Mouse (Mus musculus): Measurements from ENCODE around the gene Arid1a.
A peak's percentile ranks its signal among the peaks of the same experiment; 100 is the strongest.

Gene Arid1a

DNA sequence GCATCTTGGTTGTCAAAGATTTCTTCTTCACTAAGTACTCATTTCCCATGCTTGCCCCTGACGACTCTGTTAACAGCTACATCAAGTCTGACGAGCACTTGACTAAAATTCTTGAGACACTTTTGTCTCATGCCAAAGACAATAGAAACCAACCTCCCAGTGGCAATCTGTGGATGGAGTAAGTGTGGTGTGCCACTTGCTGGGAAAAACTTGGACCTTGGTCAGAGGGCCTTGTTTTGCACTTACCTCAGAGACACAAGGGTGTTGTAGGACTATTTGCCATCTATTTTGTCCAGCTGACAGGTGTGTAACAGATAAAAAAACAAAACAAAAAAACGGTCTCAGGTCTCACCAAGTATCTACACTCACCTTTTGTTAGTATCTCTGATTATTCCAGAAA, 80.4 kb downstream of the Arid1a start:
- DNase-seq (ENCODE audit: extremely low read depth, low read depth, low spot score), result peak; percentile 71

DNA sequence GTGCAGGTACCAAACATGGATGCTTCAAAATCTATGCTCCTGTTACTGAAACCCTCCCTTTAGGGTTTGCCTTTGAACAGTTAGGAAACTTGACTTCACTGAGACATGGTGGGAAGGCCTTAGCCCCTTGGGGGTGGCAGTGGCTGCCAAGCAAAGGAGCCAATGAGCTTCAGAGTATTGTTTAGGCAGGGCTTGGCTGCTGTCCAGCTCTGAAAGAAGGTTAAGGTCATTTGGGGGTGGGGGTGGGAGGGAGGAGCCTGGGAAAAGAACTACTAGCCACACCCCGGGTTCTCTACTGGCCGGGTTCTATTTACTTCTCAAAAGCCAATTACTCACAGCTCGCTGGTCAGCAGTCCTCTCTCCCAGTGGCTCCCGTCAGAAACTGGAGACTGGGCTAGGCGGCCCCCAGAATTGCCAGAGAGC, 81.0 kb downstream of the Arid1a start:
- DNase-seq (ENCODE audit: extremely low read depth, low read depth, low spot score), result no peak

DNA sequence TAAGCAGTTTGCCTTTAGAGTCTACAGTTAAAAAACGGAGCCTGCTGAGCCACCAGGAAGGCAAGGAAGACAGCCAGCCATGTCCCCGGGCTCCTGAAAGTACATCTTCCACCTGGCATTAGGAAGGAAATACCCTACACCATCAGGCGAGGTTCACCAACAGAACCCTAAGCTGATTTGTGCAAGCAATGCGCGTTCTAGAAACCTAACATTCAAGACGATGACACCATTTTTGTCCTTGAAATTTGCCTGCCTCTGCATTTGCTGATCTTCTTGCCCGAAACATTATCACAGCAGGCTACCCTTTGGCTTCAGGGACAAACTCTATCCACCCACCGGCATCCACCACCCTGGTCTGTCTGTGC, 82.3 kb downstream of the Arid1a start:
- DNase-seq (ENCODE audit: extremely low read depth, low read depth, low spot score), result no peak

DNA sequence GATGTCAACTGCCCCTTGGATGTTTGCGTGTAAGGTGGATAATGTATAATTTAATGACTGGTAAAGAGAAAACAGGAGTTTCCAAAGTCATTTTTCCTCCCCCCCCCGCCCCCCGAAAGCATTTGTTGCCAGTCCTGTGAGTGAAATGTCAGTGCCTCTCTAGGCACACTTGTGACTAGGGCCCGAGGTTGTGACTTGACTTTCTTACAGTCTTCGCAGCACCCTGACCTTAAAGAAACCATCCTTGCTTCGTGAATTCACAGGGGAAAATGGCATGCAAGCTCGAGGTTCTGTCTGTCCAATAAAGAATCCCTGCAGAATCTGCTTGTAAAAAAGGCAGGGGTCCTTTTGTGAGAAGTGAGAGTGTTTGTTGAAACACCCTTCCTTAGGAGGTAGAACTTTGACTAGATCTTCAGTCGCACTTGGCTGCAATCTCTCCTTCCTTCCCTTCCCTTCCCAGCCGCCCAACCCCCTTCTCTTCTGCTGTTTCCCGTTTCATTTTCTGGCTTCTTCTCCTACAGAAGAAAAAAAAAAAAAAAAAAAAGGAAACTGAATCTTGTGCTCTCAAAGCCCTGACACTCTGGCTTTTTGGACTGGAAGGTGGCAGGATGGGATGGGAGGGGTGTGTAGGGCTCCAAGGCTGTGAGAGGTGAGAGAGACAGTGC, 82.8 kb downstream of the Arid1a start:
- DNase-seq (ENCODE audit: extremely low read depth, low read depth, low spot score), result no peak

DNA sequence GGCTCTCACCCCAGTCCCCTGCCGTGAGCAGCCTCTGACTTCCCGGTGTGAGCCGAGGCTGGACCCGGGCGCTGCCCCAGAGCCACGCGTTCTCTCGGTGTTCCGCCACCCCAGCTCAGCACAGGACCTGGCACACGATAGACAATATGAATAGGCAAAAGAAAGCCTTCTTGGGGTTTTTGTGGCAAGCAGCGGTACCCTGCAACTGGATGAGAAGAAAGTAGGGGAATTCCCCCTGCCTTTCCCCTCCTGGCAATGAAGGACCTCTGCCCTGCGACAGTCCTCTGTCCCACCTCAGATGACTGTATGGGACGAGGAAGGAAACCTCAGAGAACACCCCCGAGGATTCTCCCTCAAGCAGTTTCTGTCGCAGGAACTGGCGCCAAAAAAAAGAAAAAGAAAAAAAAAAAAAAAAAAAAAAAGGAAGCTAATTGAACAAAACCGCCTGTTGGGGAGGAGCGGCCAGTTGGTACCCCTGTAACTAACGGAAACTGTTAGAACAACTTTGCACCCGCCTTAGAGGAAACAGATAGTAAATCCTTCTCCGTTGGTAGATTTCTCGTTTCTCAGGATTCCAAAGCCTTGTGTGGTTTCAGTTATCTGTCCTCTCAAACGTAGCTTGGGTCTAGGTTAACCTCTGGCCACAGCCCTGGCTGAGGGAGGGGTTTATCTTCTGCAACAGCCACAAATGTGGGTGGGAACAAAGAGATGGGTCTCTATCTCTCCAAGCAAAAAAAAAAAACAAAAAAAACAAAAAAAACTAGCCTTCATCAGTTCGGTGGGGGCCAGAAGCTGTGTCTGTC, 83.5 kb downstream of the Arid1a start:
- no peak for DNase-seq (ENCODE audit: extremely low read depth, low read depth, low spot score)

DNA sequence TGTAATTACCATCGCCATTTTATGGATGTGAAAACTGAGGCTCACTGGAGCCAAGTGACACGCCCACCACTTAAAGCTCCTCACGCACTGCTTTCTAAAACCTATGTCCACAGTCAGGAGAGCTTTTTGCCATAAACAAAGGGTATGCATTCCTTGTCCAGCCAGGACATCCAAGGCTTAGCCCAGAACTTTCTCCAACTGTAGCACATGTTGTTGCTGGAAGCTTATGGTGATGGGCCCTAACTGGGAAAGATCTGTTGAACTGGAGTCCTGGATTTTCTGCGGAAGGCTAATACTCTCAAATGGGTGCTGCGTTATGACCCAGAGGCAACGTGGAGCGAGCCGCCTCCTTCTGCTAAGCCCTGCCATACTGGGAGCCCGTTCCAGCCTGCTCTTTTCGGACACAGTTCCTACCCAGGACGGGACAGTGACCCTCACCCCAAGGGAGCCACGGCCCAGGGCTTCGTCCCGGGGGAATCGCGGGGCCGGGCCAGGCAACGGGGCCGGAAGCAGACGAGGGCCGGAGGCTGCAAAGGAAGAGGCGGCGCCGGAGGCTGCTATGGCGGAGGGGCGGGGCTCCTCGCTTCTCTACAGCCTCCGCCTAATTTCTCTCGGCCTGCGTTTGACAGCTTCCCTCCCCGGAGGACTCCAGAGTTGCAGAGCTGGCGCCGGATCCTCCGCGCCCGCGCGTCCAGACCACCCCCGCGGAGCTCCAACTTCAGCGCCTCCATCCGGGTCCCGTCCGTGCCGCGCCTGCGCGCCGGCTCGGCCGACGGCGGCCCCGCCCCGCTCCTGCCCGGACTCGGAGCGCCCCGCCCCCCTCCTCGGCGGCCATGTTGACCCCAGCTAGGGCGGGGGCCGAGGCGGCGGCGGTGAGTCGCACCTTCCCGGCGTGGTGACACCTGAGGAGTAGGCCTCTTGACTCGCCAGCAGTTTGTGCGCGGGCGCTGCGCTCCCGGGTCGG, 84.4 kb downstream of the Arid1a start, which contains the start of gene Pigv:
TSS of gene Pigv (minus strand) at position 767 of the 964 bp plus-strand sequence.
- DNase-seq (ENCODE audit: extremely low read depth, low read depth, low spot score), result no peak

DNA sequence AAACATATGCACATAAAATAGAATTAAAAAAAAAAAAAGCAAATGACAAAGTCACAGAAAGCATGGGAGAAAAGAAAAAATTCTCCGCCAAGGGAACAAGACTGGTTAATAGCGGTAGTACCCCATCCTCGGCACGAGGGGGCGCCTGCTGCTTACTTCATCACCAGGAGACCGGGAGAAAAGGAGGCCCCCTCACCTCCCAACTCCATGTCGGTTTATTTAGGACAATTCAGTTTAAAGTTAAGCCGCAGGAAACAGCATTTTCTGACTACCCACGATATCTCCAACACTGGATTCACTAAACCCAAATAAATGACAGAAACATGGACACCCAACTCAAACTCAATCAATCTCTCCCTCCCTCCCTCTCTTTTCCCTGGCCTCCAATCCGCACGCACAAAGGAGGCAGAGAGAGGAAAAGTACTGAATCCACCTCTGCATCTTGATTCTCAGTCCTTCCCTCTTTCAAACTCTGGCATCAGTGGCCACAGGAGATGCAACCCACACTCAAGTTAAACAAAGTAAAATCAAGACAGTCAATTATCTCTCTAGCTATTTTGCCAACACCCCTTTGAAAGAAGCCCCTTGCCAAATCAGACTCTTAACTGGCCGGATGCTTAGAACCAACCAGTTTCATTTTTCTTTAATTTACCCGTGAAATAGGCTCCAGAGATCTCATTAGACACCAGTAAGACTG, 85.2 kb downstream of the Arid1a start:
- no peak for DNase-seq (ENCODE audit: extremely low read depth, low read depth, low spot score)

DNA sequence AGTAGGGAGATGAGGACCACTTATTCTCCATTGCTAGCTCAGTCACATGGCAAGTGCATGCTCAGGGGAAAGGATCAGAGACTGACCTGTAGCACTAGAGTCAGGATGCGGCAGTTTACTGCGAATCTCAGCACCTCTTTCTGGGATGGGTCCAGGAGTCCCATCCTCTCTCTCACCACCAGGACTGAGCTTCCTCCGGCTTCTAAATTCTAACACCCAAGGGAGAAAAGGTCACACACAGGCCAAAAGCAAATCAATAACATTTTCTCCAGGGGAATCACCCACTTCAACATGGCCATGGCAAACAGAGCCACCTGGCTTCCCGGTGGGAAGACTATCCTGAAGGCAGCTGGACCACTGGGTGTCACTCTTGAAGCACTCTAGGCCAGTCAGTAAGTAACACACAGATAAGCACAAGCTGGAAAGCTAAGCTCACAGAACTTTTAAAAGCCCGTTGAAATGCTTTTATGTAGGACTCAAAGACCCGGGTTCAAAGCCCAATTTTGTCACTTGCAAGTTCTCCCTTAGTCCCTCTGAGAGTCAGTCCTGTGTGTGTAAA, 86.8 kb downstream of the Arid1a start:
- DNase-seq (ENCODE audit: extremely low read depth, low read depth, low spot score), result no peak

DNA sequence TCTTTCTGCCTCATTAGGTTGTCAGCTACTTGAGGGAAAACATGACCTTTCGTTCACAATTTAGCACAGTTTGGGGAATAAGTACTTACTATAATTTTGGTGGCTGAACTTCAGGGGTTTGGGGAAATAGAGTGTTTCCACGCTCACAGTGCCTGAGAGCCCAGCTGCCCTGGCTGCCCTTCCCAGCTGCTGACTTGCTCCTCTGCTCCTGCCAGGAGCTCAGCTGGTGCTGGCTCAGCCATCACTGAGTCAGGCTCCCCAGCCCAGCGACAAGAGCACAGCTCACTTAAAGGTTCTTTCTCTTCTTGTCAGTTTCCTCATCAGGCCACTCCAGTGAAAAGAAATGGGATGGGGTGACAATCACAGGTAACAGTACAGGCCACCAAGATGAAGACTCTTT, 88.0 kb downstream of the Arid1a start:
- no peak for DNase-seq (ENCODE audit: extremely low read depth, low read depth, low spot score)

DNA sequence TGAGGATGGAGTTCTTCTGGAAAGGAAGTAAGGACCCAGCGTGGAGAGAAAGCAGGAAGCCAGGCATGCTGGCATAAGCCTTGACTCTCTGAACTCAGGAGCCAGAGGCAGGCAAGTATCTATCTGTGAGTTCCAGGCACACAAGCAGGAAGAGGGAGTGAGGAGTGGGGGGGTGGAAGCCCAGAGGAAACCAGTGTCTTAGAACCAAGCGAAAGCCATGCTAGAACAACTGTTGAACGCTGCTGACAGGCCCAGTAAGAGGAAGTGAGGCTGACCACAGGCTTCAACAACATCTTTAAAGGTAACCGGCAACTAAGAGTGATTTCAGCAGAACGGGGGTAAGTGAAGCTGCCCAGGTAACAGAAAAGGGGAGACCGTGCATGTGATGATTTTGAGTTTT, 90.4 kb downstream of the Arid1a start:
- DNase-seq (ENCODE audit: extremely low read depth, low read depth, low spot score), result no peak

DNA sequence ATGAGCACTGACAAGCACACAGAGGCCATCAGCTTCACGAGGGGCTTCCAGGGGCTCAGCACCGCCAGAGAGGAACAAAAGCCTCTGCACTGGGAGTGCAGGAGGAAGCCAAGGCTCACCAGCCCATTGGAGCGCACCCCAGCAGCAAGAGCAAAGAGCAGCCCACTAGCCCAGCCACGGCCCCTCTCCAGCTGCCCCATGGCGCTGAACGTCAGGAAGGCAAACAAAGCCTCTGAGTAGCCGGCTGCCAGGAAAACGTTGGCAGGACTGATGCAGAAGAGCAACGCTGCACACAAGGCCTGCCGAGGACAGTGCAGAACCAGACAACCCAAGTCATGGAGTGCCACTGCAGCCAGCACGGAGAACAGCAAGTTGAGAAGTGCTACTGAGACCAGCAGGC, 91.5 kb downstream of the Arid1a start:
- DNase-seq (ENCODE audit: extremely low read depth, low read depth, low spot score), result no peak

DNA sequence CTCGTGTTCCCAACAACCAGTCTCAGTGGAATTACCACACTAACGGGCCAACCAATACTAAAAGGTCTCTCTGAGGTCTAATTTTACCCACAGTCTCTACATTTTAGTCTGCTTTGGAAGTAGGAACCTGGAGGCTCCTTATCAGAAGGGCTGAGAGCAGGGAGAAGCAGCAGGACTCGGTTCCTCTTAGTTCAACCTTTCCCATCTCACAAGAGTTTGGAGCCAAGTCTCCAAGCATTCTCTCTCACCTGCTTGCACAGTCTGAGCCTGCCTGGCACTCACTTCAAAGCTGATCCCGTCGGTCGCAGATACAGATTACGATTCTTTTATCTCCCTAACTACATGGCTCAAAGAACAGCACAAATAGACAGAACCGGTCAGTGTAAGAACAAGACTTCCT, 93.6 kb downstream of the Arid1a start:
- no peak for DNase-seq (ENCODE audit: extremely low read depth, low read depth, low spot score)

DNA sequence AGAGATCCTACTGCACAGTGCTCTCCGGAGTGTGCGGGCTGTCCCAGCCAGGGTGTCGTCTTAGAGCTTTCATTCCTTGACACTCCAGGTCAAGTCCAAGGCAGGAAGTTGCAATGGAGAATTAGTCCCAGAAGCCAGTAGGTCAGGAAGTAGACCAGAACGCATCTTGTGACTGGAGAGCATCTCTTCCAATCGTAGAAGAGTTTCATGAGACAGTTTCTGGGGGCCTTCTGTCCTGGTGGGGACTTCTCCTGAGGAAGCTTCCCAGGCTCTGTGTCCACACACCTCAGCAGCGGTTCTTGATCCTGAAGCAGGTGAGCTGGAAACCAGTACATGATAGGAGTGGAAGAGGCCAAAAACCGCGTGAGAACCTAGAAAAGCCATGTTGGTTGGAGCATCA, 94.1 kb downstream of the Arid1a start:
- DNase-seq (ENCODE audit: extremely low read depth, low read depth, low spot score), result no peak

DNA sequence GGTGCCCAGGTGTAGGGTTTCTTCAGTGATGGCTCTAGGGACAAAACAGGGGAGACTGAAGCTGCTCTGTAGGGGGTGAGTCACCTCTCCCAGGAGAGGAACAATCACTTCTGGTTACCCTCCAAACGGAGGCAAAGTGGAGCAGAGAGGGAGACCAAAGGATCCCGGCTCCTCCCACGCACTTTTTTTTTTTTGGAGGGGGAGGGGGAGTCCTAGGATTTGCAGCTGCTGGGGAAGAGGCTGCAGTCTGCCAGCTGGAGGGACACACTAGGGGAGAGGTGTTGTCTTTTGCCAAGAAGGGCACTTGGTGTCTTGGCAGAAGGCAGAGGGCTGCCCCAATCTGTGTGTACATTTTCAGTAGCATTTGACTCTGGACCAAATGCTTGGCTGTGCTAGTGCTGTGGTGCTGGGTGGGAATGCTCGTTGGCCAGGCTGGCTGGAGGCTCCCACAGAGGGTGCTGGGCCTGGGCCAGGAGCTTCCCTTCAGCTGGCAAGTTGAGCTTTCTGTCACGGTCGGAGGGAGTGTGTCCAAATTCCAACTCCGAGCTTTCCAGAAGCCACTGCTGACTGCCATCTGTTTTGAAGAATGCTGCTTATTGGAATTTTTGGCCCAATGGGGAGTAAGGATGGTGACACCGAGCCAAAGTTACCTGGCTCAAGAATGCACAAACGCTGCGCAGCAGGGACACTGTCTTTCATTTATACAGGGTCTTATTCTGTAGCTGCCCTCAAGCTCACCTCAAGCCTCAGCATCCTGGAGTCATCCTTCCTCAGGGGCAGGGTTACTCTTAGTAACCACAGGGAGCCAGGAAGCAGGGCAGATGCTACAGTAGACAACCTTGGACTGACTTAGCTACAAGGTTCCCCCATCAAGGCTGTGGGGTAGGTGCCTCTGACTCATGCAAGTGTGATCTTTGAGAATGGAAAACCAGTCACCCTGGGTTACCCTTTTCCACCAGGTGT, 96.1 kb downstream of the Arid1a start:
- DNase-seq (ENCODE audit: extremely low read depth, low read depth, low spot score), result peak; percentile 89

DNA sequence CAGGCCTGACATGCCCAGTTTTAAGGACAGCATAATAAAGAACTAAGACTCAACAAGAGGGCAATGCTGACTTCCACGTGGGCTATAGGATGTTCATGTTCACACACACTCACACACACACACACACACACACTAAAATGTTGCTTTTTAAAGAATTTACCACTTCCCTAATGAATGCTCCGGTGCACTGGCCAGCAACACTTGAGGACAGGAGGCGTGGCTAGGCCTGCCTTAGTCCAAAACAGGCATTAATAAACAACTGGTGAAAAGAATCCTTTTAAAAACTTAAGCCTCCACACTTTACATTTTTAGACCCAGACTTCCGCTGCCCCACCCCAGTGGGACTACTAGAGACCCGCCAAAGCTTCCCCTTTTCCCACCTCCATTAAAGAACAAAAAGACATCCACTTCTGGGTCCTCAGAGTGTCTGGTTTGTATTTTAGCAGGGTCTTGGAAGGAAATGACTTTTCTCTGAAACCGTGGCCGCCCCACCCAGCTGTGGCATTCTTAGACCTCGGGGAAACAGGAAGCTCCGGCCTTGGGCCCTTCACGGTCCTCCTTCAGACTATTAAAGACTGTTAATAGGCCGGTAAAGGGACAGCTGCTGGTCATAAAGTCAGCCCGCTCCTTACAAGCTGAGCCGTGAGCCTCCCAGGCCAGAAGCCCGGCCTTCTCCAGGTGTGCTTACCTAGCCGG, 96.9 kb downstream of the Arid1a start:
- no peak for DNase-seq (ENCODE audit: extremely low read depth, low read depth, low spot score)

DNA sequence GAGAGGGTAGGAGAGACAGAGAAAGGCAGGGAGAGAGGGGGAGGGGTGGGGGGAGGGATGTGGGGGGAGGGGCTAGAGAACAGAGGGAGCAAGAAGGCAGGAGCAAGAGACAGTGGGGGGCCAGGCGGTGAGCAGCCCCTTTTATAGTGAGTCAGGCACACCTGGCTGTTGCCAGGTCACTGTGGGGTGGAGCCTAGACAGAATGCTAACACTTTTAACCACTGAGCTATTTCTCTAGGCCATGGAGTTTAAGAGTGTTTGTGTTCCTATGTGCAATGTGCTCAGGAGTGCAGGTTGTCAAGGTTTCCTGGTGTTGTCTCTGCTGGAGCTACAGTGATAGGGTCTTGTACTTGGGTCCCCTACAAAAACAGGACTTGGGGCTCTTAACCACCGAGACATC, 97.8 kb downstream of the Arid1a start:
- no peak for DNase-seq (ENCODE audit: extremely low read depth, low read depth, low spot score)

DNA sequence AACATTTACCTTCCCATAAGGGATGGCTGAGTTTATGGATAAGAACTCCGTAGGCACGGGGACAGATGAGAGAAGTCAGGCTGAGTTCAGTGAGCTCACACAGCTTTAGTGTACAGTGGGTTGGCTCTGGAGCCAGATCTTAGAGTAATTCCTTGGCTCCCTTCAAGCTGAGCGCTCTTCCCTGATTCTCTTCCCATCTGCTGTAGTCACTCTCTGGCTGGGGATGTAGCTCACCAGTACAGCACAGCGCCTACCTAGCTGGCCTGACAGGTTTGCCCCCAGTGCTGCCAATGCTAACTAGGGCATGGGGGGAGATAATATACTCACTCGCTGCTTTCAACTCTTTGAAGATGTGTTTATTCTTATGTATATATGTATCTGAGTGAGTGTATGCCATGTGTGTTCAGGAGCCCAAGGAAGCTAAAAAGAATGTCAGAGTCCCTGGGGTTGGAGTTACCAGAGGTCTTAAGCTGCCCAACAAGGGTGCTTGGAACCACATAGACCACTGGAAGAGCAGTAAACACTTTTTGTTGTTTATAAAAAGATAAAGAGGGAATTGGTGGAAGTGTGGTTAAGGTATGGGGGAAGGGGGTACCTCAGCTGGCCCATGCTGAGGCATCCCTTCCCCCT, 98.6 kb downstream of the Arid1a start:
- DNase-seq (ENCODE audit: extremely low read depth, low read depth, low spot score), result no peak

DNA sequence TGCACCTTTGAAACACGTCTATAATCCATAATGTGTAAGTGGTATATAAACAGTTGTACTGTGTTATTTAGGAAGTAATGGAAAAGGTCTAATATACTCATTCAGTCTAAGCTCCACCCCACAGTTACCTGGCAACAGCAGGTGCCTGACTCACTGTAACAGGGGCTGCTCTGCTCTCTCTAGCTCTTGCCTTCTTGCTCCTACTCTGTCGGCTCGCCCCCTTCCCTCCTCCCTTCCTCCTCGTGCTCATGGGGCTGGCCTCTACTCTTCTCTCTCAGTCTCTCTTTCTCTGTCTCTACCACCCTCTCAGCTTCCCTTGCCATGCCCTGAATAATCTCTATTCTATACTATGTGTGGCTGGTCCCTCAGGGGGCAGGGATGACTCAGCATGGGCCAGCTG, 99.6 kb downstream of the Arid1a start:
- no peak for DNase-seq (ENCODE audit: extremely low read depth, low read depth, low spot score)
